Mouse (Mus musculus): ENCODE measurements around the gene Ogfod3. TPM values are rescaled to one million over a fixed set of nuclear protein-coding genes. Genes with fewer than 3 reads are reported as not detected.

Ogfod3 gene
- total RNA-seq (2021) = 10 to 100 TPM; 23.6 to 26.0 TPM
- long read RNA-seq, experiment 1, transcript Ogfod3-201 (9 exons, 1,308 nt) = major isoform, 32 of 34 reads
- long read RNA-seq, experiment 1, partial matches to known transcripts = 1 of 34 reads
- long read RNA-seq, experiment 1, other reads (novel, unspliced or antisense) = 1 of 34 reads
- long read RNA-seq, experiment 2, transcript Ogfod3-201 (9 exons, 1,308 nt) = major isoform, 46 of 50 reads
- long read RNA-seq, experiment 2, partial matches to known transcripts = 3 of 50 reads
- long read RNA-seq, experiment 2, other reads (novel, unspliced or antisense) = 1 of 50 reads

- peak; percentile 82 to 95 for DNase-seq (ENCODE audit: low spot score in 2 of 2)
Observed at GRCm38 (mm10) chr11:121204161-121205006, at the start of gene Ogfod3, which contains the start of gene Hexdc. Gene Ogfod3 (minus strand): TSS chr11:121204711. Gene Hexdc (plus strand): TSS chr11:121204433.

DNA sequence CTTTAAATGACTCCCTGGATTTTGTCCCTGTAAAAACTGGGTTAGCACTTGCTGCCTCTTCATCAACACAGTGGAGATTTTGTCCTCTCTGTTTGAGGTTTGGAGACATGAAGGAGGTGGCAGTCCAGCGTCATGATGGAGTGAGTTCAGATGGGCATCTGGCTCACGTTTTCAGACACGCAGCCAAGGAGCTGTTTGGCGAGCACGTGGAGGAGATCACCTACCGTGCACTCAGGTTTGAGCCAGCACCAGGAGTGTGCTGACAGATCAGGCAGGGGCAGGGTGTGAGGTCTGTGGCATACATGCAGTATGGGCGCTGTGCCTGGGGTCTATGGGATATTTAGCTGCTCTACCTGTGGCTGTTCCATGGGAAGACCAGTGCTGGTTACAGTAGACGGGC lies 45.7 kb upstream of the Ogfod3 start:
- no peak for DNase-seq (ENCODE audit: low spot score in 2 of 2)

DNA sequence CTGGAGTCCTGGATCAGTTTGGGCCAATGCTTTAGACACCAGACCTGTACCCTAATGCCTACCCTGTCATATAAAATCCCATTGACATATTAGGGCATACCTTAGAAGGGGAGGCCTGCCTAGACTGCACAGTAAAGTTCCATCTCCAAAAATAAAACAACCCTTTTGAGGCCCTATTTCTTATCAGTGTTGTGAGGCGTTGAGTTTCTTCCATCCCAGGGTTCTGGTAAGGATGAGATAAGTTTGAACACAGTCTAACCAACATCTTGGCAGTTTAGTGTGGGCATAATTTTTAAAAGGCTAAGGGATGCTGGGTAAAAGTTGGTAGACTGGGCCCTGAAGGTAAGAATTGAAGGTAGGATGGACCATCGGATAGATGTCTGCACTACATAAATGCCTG lies 35.2 kb upstream of the Ogfod3 start:
- DNase-seq (ENCODE audit: low spot score in 2 of 2) = no peak

DNA sequence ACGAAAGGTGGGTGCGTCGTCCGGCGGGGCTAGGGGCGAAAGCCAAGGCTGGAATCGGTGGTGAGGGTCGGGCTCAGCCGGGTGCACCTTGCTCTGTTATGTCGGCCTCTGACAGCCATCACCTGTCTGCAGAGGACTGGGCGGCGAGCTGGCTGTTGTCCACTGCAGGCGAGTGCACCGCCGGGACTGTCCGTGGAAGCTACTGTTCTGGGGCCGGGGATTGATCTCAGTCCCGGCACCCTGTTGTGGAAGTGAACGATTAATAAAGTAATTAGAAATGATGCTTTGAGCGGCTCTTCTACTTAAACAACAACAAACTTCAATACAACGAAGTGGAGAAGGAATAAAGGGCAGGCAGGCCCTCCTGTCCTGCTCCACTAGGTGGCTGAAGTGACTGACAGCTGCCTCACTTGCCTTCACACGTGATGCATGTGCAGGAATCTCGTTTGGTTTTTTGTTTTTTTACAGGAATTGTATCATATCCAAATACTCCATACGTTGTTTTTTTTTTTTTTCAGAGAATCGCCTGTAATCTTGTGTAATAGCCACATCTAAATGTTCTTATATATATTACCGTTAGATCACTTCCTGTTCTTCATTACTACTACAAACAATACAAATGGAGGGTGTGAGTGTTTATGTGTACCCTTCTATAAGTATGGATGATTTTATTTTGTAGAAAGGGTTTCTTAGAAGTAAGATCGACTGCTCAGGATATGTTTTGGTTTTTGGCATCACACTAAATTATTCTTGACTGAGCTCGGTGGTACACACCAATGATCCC lies 33.0 kb upstream of the Ogfod3 start:
- no peak for DNase-seq (ENCODE audit: low spot score in 2 of 2)

DNA sequence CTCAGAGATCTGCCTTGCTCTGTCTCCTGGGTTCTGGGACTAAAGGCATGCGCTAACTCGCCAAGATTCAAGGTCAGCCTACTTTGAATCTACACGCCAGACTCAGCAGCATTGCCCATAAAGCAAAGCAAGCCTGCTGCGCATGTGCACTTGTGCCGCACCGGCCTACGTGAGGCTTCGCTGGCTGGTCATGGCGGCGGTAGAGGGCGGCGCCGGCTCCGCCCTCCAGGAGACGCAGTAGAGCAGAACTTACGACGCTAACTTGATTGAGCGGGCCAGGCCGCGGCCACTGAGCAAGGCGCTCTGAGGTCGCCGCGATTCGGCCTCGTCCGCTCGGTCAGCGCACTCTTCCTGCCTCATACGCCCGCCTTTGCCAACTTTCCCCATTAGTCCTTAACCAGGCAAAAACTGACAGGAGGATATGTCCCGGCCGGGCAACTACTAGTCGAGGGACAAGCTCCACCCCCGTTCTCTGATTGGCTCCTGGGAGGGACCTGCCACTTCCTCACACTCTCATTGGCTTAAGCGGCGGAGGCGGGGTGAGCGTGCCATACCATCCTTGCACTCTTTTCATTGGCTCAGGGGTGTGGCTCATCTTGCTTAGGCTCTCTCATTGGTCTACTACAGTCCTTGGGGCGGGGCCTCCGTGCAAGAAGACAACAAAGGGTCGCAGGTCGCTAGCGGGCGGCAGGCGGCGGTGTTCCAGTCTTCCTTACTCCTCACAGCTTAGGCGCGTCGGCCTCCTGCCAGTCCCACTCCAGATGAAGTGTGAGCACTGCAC lies 32.2 kb upstream of the Ogfod3 start, which contains the start of gene Narf:
Narf (plus strand) TSS at position 690 of the 781 bp plus-strand sequence.
- DNase-seq (ENCODE audit: low spot score in 2 of 2) = peak; percentile 80 to 99

DNA sequence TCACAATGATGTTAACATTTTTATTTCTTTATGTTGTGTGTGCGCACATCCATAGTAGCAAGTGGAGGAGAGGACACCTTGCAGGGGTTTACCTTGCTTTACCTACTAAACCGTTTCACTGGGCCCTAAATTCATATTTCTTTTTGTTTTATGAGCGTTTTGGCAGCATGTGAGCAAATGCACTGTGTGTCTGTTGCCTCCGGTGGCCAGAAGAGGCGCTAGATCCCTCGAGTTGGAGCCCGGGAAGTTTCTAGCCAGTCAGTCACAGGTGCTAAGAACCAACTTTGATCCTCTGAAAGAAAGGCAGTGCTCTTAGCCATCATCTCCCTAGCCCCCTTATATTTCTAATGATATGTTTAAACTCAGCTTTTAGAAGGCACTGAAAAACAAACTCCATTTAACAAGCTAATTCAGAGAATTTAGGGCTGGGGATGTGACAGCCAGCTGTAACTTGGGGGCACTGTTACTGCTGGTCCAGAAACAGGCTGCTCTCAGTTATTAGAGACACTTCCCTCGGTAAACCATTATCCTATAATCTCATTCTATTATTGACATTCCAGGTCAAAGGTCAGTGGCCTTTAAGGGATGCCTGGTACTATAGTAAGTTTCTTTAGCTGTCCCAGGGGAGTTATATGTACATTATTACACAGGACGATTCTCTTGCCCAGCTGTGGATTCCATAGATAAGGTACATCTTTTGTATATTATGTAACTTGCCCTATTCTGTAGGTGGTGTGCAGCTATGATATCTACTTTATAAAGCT lies 31.1 kb upstream of the Ogfod3 start:
- no peak for DNase-seq (ENCODE audit: low spot score in 2 of 2)

- no peak for DNase-seq (ENCODE audit: low spot score in 2 of 2)
Observed at GRCm38 (mm10) chr11:121232706-121233105, 28.2 kb upstream of the Ogfod3 start.

GRCm38 (mm10) chr11:121231628-121232291 lies 27.2 kb upstream of the Ogfod3 start:
- DNase-seq (ENCODE audit: low spot score in 2 of 2) = no peak

DNA sequence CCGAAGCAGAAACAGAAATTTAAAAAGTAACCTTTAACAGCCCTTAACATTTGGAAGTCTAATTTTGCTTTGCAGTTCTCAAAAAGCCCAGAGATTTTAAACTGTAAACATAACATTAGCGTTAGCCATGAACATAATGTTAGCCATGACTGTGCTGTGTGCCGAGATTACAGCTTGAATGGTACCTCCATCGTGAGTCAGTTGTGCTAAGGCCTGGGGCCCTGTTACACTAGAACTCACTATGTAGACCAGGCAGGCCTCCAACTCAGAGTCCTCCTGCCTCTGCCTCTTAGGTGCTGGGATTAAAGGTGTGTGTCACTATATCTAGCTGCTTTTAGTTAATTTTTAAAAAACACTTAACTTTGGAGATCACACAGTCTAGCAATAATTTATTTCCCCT lies 26.7 kb upstream of the Ogfod3 start:
- no peak for DNase-seq (ENCODE audit: low spot score in 2 of 2)

DNA sequence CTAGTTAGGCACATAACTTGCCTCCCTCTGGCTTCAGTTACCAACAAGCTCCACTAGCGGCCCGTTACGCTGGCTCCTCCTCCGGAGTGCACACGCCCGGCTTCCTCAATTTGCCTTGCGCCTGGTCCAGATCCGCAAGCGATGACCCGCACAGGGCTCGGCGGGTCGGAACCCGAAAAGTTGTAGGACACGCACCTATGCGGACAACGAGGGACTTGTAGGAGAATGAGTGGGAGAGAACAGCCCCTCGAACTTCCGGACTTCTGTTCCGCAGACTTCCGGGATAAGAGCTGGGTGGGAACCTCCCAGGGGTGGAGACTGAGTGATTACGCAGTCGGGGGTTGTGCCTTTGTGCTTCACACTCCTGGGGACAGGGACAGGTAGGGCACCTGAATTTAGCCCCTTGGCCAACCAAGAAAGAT lies 24.5 kb upstream of the Ogfod3 start, which contains the start of gene Cybc1:
Cybc1 (minus strand) TSS at position 305 of the 422 bp plus-strand sequence.
- peak; percentile 31 to 50 for DNase-seq (ENCODE audit: low spot score in 2 of 2)

- no peak for DNase-seq (ENCODE audit: low spot score in 2 of 2)
Observed at GRCm38 (mm10) chr11:121228129-121229017, 23.9 kb upstream of the Ogfod3 start.

DNA sequence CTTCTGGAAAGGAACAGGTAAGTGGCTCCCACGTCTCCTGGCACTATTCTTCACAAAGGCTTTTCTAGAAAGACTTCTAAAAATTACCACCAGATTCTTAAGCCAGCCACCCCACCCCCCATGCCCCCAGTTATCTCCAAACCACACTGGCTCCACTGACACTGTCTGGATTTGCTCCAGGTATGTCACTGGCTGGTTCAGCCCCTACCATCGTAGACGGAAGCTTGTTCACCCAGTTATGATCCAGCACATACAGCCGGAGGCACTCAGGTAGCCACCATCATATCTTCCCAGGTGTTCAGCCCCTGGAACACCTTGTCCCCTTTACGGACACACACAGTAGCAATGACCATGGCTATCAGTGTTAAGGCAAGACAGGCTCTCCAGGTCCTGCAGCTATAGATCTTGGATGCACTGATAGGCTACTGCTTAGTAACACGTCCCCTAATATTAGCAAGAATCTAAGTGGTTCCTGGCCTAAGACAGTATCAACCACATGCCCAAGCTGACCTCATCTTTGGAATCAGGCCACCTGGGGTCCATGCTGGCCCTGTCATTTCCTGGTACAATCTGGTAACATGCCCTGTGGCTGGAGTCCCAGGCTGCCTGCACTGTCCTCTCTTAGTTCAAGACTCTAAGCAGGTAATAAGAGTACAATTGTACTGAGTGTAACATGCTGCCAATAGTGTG lies 17.0 kb upstream of the Ogfod3 start:
- DNase-seq (ENCODE audit: low spot score in 2 of 2) = no peak

GRCm38 (mm10) chr11:121220771-121221170 lies 16.3 kb upstream of the Ogfod3 start:
- DNase-seq (ENCODE audit: low spot score in 2 of 2) = no peak

DNA sequence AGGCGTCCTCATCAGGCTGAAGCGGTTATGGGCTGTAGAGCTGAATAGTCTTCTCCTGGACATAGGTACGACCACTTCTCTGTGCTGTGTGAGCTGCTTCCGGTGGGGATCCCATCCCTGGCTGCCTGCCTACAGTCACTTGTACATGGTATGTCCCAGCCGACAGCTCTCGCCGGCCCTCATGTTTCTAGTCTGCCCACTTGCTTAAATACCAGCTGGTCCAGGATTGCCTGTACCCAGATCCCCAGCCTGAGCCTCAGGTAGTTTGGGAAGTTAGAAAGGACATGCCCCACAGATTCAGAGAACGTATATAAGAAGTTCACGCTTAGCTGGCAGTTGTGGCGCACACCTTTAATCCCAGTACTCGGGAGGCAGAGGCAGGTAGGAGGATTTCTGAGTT lies 15.3 kb upstream of the Ogfod3 start:
- DNase-seq (ENCODE audit: low spot score in 2 of 2) = no peak

DNA sequence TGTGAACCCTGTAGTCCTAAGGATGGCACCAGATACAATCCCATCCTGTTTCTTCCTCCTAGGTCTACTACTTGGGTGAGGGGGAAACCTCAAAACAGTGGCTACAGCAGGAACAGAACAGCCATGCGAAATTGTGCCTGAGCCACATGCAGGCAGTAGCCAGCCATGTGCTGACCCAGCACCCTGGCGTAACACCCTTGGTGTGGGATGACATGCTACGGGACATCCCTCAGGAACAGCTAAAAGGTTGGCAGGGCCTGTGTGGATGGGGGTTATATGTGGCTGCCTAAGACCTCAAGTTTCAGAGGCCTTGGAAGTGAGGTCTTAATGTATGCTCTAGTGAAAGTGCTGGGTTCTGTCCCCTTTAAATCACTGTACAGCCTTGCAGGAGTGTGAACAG lies 12.3 kb upstream of the Ogfod3 start:
- no peak for DNase-seq (ENCODE audit: low spot score in 2 of 2)

GRCm38 (mm10) chr11:121203859-121204160 lies 701 bp downstream of the Ogfod3 start:
- no peak for DNase-seq (ENCODE audit: low spot score in 2 of 2)

DNA sequence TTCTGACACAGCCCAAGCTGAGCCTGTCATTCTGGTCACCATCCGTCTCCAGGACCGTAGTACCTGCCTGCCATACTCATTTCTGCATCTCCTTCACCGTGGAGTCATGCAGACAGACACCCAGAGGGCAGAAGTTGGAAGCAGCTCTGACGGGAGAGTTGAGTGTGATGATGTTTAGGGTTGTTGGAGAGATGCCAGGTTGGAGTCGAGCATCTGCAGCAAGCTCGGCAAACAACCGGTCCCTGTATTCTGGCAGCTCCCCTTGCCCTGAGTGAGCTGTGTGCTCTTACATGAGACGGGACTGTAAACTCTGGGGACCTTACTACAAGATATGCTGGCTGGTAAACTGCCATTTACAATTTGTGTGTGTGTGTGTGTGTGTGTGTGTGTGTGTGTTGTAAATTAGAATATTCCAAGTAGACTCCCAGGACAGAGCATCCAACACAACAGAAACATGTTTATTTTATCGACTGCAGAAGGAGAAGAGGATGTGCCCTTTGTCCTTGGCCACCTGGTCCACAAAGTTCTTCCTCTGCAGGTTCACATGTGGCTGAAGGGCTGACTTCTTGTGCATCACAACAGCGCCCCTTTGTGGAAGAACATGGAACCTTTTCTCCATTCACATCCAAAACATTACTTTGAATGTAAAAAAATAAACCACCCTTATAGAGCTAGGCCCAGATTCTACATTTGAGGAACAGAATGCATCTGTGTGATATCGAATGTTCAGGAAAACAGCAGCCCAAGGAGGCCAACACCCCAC lies 2.9 kb downstream of the Ogfod3 start:
- no peak for DNase-seq (ENCODE audit: low spot score in 2 of 2)

Data from adrenal gland, postnatal 4 days (tissue).